Comparison of ENCODE assay signal across 8 mouse cellular contexts in the genomic region with DNA sequence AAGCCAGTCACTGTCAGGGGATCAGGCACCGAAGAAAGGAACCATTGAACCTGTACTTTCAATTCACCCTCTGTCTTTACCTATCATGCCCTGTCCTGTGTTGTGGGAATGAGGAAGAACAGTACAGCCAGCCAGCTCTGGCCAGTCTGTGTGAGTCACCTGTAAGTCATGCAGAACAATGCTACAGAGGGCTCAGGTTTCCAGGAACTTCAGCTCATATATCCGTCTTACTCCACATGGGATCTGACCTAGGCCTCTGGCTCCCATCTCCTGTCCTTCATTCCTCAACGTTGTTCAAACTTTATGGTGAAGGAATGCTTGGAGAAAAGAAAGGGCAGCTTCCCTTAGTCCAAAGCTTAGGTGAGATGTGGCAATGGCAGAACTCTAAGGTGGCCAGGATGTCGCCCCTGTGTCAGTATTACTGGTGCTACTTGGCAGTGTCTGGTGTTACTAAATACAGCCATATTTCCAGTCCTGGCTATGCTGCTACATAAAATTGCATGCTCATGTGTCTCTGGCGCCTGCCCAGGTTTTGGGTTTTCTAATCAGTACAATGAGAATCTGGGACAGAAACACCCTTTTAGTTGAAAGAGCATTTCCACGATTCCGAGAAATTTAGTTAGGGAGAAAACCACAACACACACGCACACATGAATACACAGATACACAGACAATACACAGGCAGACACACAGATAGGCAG.
DNase-seq lines count a peak whose midpoint lies in the region; ATAC-seq lines count a peak whose summit lies in the region.

No protein-coding gene starts in this region.

- no peak overlapping the region for H3K4me3 ChIP-seq in kidney, embryonic 14.5 days (ENCODE audit: low read length)
- H3K4me3 ChIP-seq in midbrain, embryonic 10.5 days: no peak overlapping the region

- no peak overlapping the region for H3K4me2 ChIP-seq in kidney, embryonic 14.5 days (replicated peaks; ENCODE audit: low read depth, low read length)

- no peaks in the 10 kb centered on the region for H3K9me3 ChIP-seq in kidney, embryonic 14.5 days (ENCODE audit: control insufficient read depth, low read length)
- H3K9me3 ChIP-seq in midbrain, embryonic 10.5 days (replicated peaks): no peaks in the 10 kb centered on the region

- peaks cover 28% of the 10 kb centered on the region for H3K4me1 ChIP-seq in kidney, embryonic 14.5 days (ENCODE audit: control insufficient read depth, insufficient read depth, low read length)
- peaks cover 4% of the 10 kb centered on the region for H3K4me1 ChIP-seq in midbrain, embryonic 10.5 days

- ATAC-seq in kidney, embryonic 14.5 days (ENCODE audit: low FRiP score, low TSS enrichment): peak; percentile 96

- 61% methylated on average over 8 of the region's 8 CpGs for WGBS in kidney, embryonic 14.5 days
- WGBS in midbrain, embryonic 10.5 days: 84% methylated on average over 8 of the region's 8 CpGs

- H3K27me3 ChIP-seq in kidney, embryonic 14.5 days (ENCODE audit: control insufficient read depth, insufficient read depth, low read length): no peaks in the 10 kb centered on the region
- H3K27me3 ChIP-seq in midbrain, embryonic 10.5 days (ENCODE audit: low read depth, poor library complexity, severe bottlenecking): no peaks in the 10 kb centered on the region

- peak; percentile 36 for DNase-seq in adrenal gland, postnatal 10 days
- no peak for DNase-seq in adrenal gland, adult 18-20 months (ENCODE audit: low spot score in 2 of 2)
- peak; percentile 38 for DNase-seq in right cerebral cortex, postnatal 14 days
- no peak for DNase-seq in right cerebral cortex, postnatal 25 days
- DNase-seq in testis, postnatal 14 days (ENCODE audit: low spot score): peak; percentile 14
- no peak for DNase-seq in yolk sac, embryonic 10.5 days (ENCODE audit: low spot score)
- no peak for DNase-seq in midbrain, embryonic 10.5 days (ENCODE audit: low spot score)

- H3K9ac ChIP-seq in kidney, embryonic 14.5 days (ENCODE audit: low read depth, low read length): no peak overlapping the region

- H3K36me3 ChIP-seq in kidney, embryonic 14.5 days (ENCODE audit: control insufficient read depth, insufficient read depth, low read length): no peaks in the 10 kb centered on the region
- H3K36me3 ChIP-seq in midbrain, embryonic 10.5 days: no peaks in the 10 kb centered on the region

- peak overlapping the region; percentile 53; the same call in 1 of the 2 replicates for H3K27ac ChIP-seq in kidney, embryonic 14.5 days (ENCODE audit: low read depth, low read length)
- H3K27ac ChIP-seq in midbrain, embryonic 10.5 days (replicated peaks): no peak overlapping the region

Comparison
In these comparisons a context has a peak if more than half of its experiments do, and no peak if none do; other contexts are left out.
1. DNase-seq: peak in adrenal gland, postnatal 10 days (single experiment), right cerebral cortex, postnatal 14 days (single experiment) and testis, postnatal 14 days (single experiment); none in adrenal gland, adult 18-20 months (0 of 2), right cerebral cortex, postnatal 25 days (single experiment), yolk sac, embryonic 10.5 days (single experiment) and midbrain, embryonic 10.5 days (single experiment).